Mouse (Mus musculus) erythroblast, embryonic 14.5 days (primary cell): Measurements from ENCODE around the gene Olfml3. TPM values are rescaled to one million over a fixed set of nuclear protein-coding genes. Genes with fewer than 3 reads are reported as not detected.

Experiments used
- H3K27me3 ChIP-seq: 2 replicates; pipeline ENCODE4 v1.6.1; 2012; ENCODE audit warnings: inconsistent platforms; ENCODE audit not compliant: control insufficient read depth
- H3K36me3 ChIP-seq: 2 replicates; pipeline ENCODE4 v1.6.1; 2012; ENCODE audit warnings: mild to moderate bottlenecking, inconsistent platforms; ENCODE audit not compliant: control insufficient read depth
- H3K4me1 ChIP-seq: 2 replicates; pipeline ENCODE4 v1.6.1; 2012; ENCODE audit warnings: inconsistent platforms; ENCODE audit not compliant: control insufficient read depth
- H3K4me3 ChIP-seq: replicated peaks from 2 replicates; pipeline ENCODE3; 2012; ENCODE audit warnings: moderate library complexity, mild to moderate bottlenecking, inconsistent platforms
- H3K9me3 ChIP-seq: 2 replicates; pipeline ENCODE4 v1.6.1; 2012; ENCODE audit warnings: low read length, inconsistent platforms, mixed read lengths; ENCODE audit not compliant: control insufficient read depth
- GATA1 ChIP-seq: IDR thresholded peaks from 2 replicates; pipeline ENCODE4 v1.6.1; 2012; ENCODE audit warnings: low read length, inconsistent platforms, mixed read lengths
- TAL1 ChIP-seq: IDR thresholded peaks from 3 replicates; pipeline ENCODE4 v1.6.1; 2012; ENCODE audit warnings: low read length, inconsistent platforms, mixed read lengths
- polyA plus RNA-seq: library from polyadenylated mRNA; stranded (reverse); fragments of >175 nt; gene quantifications from 2 replicates; pipeline ENCODE4 v1.2.3, GENCODE M21; 2012

Gene Olfml3
- polyA plus RNA-seq, 1 experiment = 0.05 TPM

- H3K27me3 ChIP-seq = no peaks in the 10 kb centered on the region
- peaks cover 100% of the 10 kb centered on the region for H3K36me3 ChIP-seq
- peaks cover 6% of the 10 kb centered on the region for H3K4me1 ChIP-seq
- no peak for TF ChIP-seq GATA1
- no peak for TF ChIP-seq TAL1
- no peak overlapping the region for H3K4me3 ChIP-seq
- no peaks in the 10 kb centered on the region for H3K9me3 ChIP-seq
These were observed 8.9 kb upstream of the Olfml3 start for GRCm38 (mm10) chr3:103746711-103747110.

GRCm38 (mm10) chr3:103745001-103745770 is 7.4 kb upstream of the Olfml3 start:
- no peak for TF ChIP-seq TAL1
- no peak for TF ChIP-seq GATA1
- Histone ChIP-seq H3K4me3 (no peak overlapping the region), H3K4me1 (peaks cover 10% of the 10 kb centered on the region), H3K27me3 (no peaks in the 10 kb centered on the region), H3K36me3 (peaks cover 100% of the 10 kb centered on the region), H3K9me3 (no peaks in the 10 kb centered on the region)

DNA sequence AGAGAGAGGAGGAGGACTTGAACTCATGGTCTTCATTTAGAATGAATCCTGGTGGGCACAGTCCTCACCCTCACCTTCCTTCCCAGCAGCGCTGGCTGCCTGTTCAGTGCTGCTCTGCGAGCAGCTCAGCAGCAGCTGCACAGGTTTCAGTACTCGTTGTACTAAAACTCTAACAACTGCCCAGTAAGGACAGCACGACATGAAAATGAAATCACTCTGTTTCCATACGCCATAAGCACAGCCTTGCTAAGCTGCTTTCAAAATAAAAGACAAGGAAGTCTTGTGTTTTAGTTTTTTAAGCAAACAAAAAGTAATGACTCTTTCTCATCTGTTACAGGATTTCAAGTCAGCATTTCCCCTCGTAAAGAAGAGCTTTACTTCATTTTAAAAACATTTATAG is 5.4 kb upstream of the Olfml3 start:
- Histone ChIP-seq H3K9me3 (no peaks in the 10 kb centered on the region), H3K27me3 (no peaks in the 10 kb centered on the region), H3K36me3 (peaks cover 96% of the 10 kb centered on the region), H3K4me1 (peaks cover 17% of the 10 kb centered on the region), H3K4me3 (no peak overlapping the region)
- TF ChIP-seq TAL1 = no peak
- TF ChIP-seq GATA1 = no peak

DNA sequence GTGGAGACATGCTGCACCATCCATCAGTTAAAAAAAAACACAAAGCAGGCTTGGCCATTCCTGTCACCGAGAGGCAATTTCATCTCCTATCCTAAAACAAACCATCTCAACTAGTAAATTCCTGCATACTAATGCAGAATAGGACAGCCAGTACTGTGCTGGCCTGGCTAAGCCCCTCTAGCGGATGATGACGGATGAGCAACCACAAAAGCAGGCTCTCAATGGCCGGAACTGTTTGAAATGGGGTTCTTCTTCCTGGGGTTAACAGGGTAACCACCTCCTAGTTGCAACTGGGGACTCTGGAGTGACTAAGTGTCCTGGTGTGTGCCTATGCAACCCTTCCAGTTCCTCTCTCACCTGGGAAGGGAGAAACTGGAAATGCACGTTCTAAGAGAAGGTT is 2.5 kb upstream of the Olfml3 start:
- H3K4me3 ChIP-seq = no peak overlapping the region
- TF ChIP-seq TAL1 (no peak), GATA1 (no peak)
- H3K4me1 ChIP-seq = peaks cover 21% of the 10 kb centered on the region

GRCm38 (mm10) chr3:103739329-103739728 is 1.5 kb upstream of the Olfml3 start, which contains the start of gene Gm10964:
Gm10964 (plus strand) TSS chr3:103739366.
- TF ChIP-seq GATA1 (no peak), TAL1 (no peak)
- Histone ChIP-seq H3K4me3 (peak within 1 kb of the TSS; percentile 27), H3K9me3 (no peaks in the 10 kb centered on the region), H3K4me1 (peaks cover 21% of the 10 kb centered on the region), H3K27me3 (no peaks in the 10 kb centered on the region), H3K36me3 (peaks cover 96% of the 10 kb centered on the region)

More for the DNA sequence above, 2.5 kb upstream of the Olfml3 start:
- Histone ChIP-seq H3K27me3 (no peaks in the 10 kb centered on the region), H3K9me3 (no peaks in the 10 kb centered on the region), H3K36me3 (peaks cover 96% of the 10 kb centered on the region)

GRCm38 (mm10) chr3:103737061-103737754 is 593 bp downstream of the Olfml3 start:
- no peak overlapping the region for H3K4me3 ChIP-seq
- no peaks in the 10 kb centered on the region for H3K27me3 ChIP-seq
- H3K9me3 ChIP-seq = no peaks in the 10 kb centered on the region
- peaks cover 20% of the 10 kb centered on the region for H3K4me1 ChIP-seq
- TF ChIP-seq TAL1 (no peak), GATA1 (no peak)
- peaks cover 78% of the 10 kb centered on the region for H3K36me3 ChIP-seq

- H3K4me1 ChIP-seq = peaks cover 16% of the 10 kb centered on the region
- H3K9me3 ChIP-seq = no peaks in the 10 kb centered on the region
- H3K36me3 ChIP-seq = peaks cover 66% of the 10 kb centered on the region
- no peaks in the 10 kb centered on the region for H3K27me3 ChIP-seq
- H3K4me3 ChIP-seq = no peak overlapping the region
- TF ChIP-seq GATA1 (no peak), TAL1 (no peak)
These were observed 1.8 kb downstream of the Olfml3 start for GRCm38 (mm10) chr3:103735776-103736600.

DNA sequence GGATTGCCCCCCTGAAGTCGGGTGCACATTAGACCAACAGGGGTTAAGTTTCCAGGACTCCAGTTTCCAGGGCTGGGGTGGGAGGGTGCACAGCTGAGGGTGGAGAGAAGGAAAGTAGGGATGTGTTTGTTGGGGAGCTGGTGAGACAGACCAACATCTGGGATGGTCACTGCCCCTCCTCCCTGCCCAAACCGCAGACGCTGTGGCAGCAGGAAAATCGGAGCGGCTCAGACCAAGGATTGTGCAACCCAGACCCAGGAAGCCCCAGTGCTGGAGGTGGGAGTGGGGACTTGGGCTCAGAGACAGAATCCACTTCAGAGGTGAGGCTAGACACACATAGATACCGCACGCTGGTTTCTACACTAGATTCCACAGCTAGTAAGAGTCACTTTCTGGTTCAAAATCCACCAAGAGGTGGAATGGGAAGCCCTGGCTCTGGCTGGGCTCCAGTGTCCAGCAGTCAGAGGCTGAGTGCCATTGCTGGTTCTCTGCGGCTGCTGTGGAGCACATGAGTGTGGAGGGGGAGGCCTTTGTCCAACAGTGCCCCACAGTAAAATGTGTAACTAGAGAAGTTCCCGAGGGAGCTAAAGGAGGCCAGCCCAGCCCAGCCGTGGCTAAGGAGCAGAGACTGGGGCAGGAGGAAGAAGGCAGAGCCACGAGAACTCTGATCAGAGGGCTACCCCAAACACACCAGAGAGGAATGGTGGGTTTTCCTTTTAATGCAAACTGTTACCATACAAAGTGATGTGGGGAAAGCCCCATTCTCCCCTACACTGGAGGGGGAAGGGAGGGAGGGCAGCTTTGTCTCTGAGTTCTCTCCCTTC is 2.9 kb downstream of the Olfml3 start:
- TF ChIP-seq GATA1 = no peak
- TF ChIP-seq TAL1 = no peak
- H3K9me3 ChIP-seq = no peaks in the 10 kb centered on the region
- peaks cover 55% of the 10 kb centered on the region for H3K36me3 ChIP-seq
- no peaks in the 10 kb centered on the region for H3K27me3 ChIP-seq
- H3K4me3 ChIP-seq = no peak overlapping the region
- peaks cover 14% of the 10 kb centered on the region for H3K4me1 ChIP-seq
